Mouse (Mus musculus) thymus, adult 2 months (tissue): ENCODE results near the gene Trim80. TPM values are rescaled to one million over a fixed set of nuclear protein-coding genes. Genes with fewer than 3 reads are reported as not detected.
"Not testable (repeated sequence)": the region's sequence is repeated elsewhere in the genome, so short reads cannot be mapped to it uniquely, and the experiment has no call there.

ENCODE experiments used
- DNase-seq: peaks from one replicate; pipeline ENCODE4 v3.0.0; 2021
- H3K27ac ChIP-seq: fragments of 200-500 bp; 2 replicates; pipeline ENCODE4 v1.5.1; 2012; ENCODE audit warnings: low read length, control low read depth; ENCODE audit not compliant: control insufficient read depth, insufficient read depth
- H3K27me3 ChIP-seq: fragments of 200-500 bp; 2 replicates; pipeline ENCODE4 v1.6.1; 2012; ENCODE audit warnings: mild to moderate bottlenecking, low read length, moderate library complexity, mixed read lengths; ENCODE audit not compliant: control insufficient read depth, insufficient read depth
- H3K36me3 ChIP-seq: fragments of 200-500 bp; 2 replicates; pipeline ENCODE4 v1.6.1; 2012; ENCODE audit warnings: mild to moderate bottlenecking, low read length, moderate library complexity; ENCODE audit not compliant: control insufficient read depth, insufficient read depth
- H3K4me1 ChIP-seq: fragments of 200-500 bp; replicated peaks from 2 replicates; pipeline ENCODE4 v1.6.1; 2012; ENCODE audit warnings: low read length; ENCODE audit not compliant: control insufficient read depth, insufficient read depth
- H3K4me3 ChIP-seq: fragments of 200-500 bp; 2 replicates; pipeline ENCODE4 v1.5.1; 2012; ENCODE audit warnings: mild to moderate bottlenecking, low read length, control low read depth, moderate library complexity; ENCODE audit not compliant: control insufficient read depth, insufficient read depth
- CTCF ChIP-seq: fragments of 200-500 bp; IDR thresholded peaks from 2 replicates; pipeline ENCODE4 v1.5.1; 2012; ENCODE audit warnings: mild to moderate bottlenecking, control low read depth, low read length, moderate library complexity, borderline replicate concordance; ENCODE audit not compliant: control insufficient read depth, poor library complexity, insufficient read depth; ENCODE audit errors: extremely low read depth
- POLR2A ChIP-seq: fragments of 200-500 bp; IDR thresholded peaks from 2 replicates; pipeline ENCODE4 v1.6.1; 2012; ENCODE audit warnings: mild to moderate bottlenecking, low read length, control low read depth, moderate library complexity; ENCODE audit not compliant: control insufficient read depth, poor library complexity, insufficient read depth; ENCODE audit errors: extremely low read depth
- WGBS: fragments of 180-500 bp; shearing (Covaris S2); methylation state at CpG from one replicate; pipeline ENCODE4 v1.1.7; 2018; 5-methylcytosine and 5-hydroxymethylcytosine counted together
- polyA plus RNA-seq: library from polyadenylated mRNA; depleted of rRNA; stranded (reverse); fragments of >200 nt; gene quantifications from 2 replicates; pipeline ENCODE4 v1.2.3, GENCODE M21; 2012; rRNA removed

The Trim80 gene
- polyA plus RNA-seq, 1 experiment: 0.80 TPM

DNA sequence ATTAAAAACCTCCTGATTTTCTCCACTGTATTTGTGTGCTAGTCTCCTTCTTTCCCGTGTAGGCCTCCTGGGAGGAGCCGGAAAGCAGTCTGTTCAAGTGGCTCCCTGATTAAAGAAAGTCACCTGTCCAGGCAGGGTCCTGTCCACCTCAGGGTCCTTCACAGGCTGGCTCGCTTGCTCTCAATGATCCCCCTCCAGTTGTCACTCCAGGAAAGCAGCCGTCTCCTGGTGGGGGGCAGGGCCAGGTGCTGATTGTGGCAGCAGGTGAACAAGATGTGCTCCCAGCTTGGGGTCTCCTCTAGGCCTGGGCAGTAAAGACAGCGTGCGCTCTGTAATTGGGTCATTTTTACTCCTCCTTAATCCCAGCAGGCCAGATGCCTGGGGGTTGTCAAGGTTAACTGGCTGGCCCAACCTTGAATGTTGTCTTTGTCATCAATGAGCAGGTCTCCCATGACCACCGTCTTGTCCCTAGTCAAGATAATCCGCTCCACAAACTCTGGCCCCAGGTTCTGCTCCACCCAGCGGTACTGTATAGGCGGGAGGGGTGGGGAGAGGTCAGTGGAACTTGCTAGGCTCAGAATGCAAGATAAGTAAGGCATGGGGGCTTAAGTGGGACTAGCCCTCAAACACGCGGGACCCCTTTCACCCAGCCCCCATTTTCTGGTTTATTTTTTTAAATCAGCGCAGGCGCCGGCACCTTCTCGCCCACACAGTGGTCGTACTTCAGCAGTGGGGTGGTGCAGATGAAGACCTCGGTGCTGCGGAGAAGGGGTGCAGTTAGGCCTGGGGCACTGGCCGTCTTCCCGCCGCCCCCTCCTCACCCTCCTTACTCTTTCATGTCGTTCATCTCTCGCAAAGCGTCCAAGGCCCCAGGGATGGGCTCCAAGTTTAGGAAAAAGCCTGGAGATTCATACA, 50.4 kb downstream of the Trim80 start:
- H3K4me3 ChIP-seq: peak overlapping the region; percentile 79
- no peaks in the 10 kb centered on the region for H3K27me3 ChIP-seq
- 53% methylated on average over 25 of the region's 25 CpGs for WGBS
- peaks cover 16% of the 10 kb centered on the region for H3K36me3 ChIP-seq
- DNase-seq: no peak
- H3K4me1 ChIP-seq: peaks cover 14% of the 10 kb centered on the region
- H3K27ac ChIP-seq: no peak overlapping the region
- TF ChIP-seq POLR2A (no peak), CTCF (no peak)

DNA sequence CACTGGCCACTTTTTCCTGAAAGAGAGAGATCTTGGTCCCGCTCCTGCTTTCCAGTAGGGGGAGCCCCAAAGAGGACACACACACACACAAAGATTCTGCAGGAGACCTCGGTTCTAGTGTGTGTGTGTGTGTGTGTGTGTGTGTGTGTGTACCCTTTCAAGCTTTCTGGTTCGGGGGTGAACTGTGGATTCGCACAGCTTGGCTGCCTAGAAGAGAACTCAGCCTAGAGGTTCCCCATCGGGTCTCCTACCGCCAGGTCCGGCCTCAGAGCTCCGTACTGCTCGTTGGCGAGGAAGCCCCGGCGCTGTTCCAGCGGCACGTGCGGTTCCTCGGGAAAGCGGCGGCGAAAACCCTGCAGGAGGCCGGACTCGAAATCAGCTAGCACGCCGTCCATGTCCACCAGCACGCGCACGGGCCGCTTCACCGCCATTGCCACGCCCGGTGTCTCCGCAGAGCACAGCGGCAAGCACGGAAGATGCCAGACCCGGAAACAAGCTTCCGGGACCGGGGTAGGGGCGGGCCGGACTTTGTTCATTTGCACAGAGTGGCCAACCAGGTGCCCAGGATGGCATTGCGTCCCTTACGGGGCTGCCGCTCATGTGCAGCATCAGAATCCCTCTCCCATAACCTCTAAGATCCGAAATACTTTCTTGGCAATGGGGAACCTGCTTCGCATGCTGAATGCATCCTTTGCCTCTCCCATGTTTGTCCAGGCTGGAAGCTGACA, 51.2 kb downstream of the Trim80 start, which contains the start of gene Nt5c:
Nt5c (minus strand) TSS at position 507 of the 728 bp plus-strand sequence.
- DNase-seq: peak; percentile 85
- peak within 1 kb of the TSS; percentile 45; the same call in 1 of the 2 replicates for H3K27ac ChIP-seq
- WGBS: under 1% methylated on average over 43 of the region's 43 CpGs
- no peaks in the 10 kb centered on the region for H3K27me3 ChIP-seq
- TF ChIP-seq POLR2A (peak; percentile 82), CTCF (no peak; the same call in 1 of the 2 replicates)
- H3K36me3 ChIP-seq: peaks cover 16% of the 10 kb centered on the region
- H3K4me1 ChIP-seq: peaks cover 14% of the 10 kb centered on the region
- H3K4me3 ChIP-seq: peak within 1 kb of the TSS; percentile 79

GRCm38 (mm10) chr11:115492387-115492786, 52.0 kb downstream of the Trim80 start:
- Histone ChIP-seq H3K36me3 (peaks cover 23% of the 10 kb centered on the region), H3K4me1 (peaks cover 14% of the 10 kb centered on the region), H3K27ac (no peak overlapping the region), H3K4me3 (no peak overlapping the region), H3K27me3 (no peaks in the 10 kb centered on the region)
- TF ChIP-seq CTCF (no peak), POLR2A (no peak)
- 40% methylated on average over 6 of the region's 6 CpGs for WGBS
- no peak for DNase-seq

- not testable (repeated sequence) for H3K4me3 ChIP-seq, H3K27ac ChIP-seq, H3K27me3 ChIP-seq, DNase-seq, H3K4me1 ChIP-seq
- peaks cover 48% of the 10 kb centered on the region for H3K36me3 ChIP-seq
- WGBS: 93% methylated on average over 9 of the region's 9 CpGs
These were observed 56.2 kb downstream of the Trim80 start for GRCm38 (mm10) chr11:115496559-115496958.

Other genes with a start within 250 kb of the Trim80 start
- gene Grin2c, start 173.3 kb upstream of the Trim80 start, polyA plus RNA-seq: 6.5 and 7.1 TPM in 2 replicates
- gene Fdxr, start 163.5 kb upstream of the Trim80 start, polyA plus RNA-seq: 31.8 and 36.3 TPM in 2 replicates
- 1.6 and 2.1 TPM in 2 replicates for gene Fads6, start 142.9 kb upstream of the Trim80 start, polyA plus RNA-seq
- gene Otop2, start 133.4 kb upstream of the Trim80 start, polyA plus RNA-seq: 0.26 and 0.32 TPM in 2 replicates
- 0.05 and 0.11 TPM in 2 replicates for gene Ush1g, start 118.5 kb upstream of the Trim80 start, polyA plus RNA-seq
- 0.06 and 0.12 TPM in 2 replicates for gene Otop3, start 105.8 kb upstream of the Trim80 start, polyA plus RNA-seq
- gene Hid1, start 72.8 kb upstream of the Trim80 start, polyA plus RNA-seq: 127 and 143 TPM in 2 replicates
- 14.3 and 15.1 TPM in 2 replicates for gene Cdr2l, start 58.6 kb upstream of the Trim80 start, polyA plus RNA-seq
- gene Mrpl58, start 36.8 kb upstream of the Trim80 start, polyA plus RNA-seq: 144 and 166 TPM in 2 replicates
- gene Atp5h, start 20.6 kb upstream of the Trim80 start, polyA plus RNA-seq: 118 and 155 TPM in 2 replicates
- 65.5 and 69.1 TPM in 2 replicates for gene Kctd2, start 20.4 kb upstream of the Trim80 start, polyA plus RNA-seq
- 446 and 456 TPM in 2 replicates for gene Slc16a5, start 21.9 kb downstream of the Trim80 start, polyA plus RNA-seq
- 86.1 and 91.3 TPM in 2 replicates for gene Armc7, start 35.1 kb downstream of the Trim80 start, polyA plus RNA-seq
- 122 and 145 TPM in 2 replicates for gene Nt5c, start 51.3 kb downstream of the Trim80 start, polyA plus RNA-seq
- gene Jpt1, start 73.8 kb downstream of the Trim80 start, polyA plus RNA-seq: 654 and 686 TPM in 2 replicates
- 102 and 105 TPM in 2 replicates for gene Sumo2, start 95.7 kb downstream of the Trim80 start, polyA plus RNA-seq
- 114 and 136 TPM in 2 replicates for gene Nup85, start 123.9 kb downstream of the Trim80 start, polyA plus RNA-seq
- 24.5 and 25.0 TPM in 2 replicates for gene Mrps7, start 163.4 kb downstream of the Trim80 start, polyA plus RNA-seq
- gene Gga3, start 163.5 kb downstream of the Trim80 start, polyA plus RNA-seq: 102 and 106 TPM in 2 replicates
- gene Mif4gd, start 172.4 kb downstream of the Trim80 start, polyA plus RNA-seq: 188 and 215 TPM in 2 replicates
- 98.5 and 98.6 TPM in 2 replicates for gene Slc25a19, start 187.8 kb downstream of the Trim80 start, polyA plus RNA-seq